Mouse (Mus musculus): ENCODE measurements at regions not wholly inside any gene's neighbourhood (a gene's known extent, or its start where the extent isn't known, plus 50 kb on each side); places are given as distances from the start of the nearest gene placed in this dataset.
"Not testable (repeated sequence)": the region's sequence is repeated elsewhere in the genome, so short reads cannot be mapped to it uniquely, and the experiment has no call there.

- no peak for ATAC-seq (replicated peaks; ENCODE audit: low FRiP score, poor library complexity, severe bottlenecking)
Measured at GRCm38 (mm10) chr1:184172986-184173385, 138.9 kb upstream of the 1700056E22Rik start.

GRCm38 (mm10) chr1:184171601-184172000, 137.5 kb upstream of the 1700056E22Rik start:
- ATAC-seq (replicated peaks; ENCODE audit: low FRiP score, poor library complexity, severe bottlenecking) = no peak

- ATAC-seq (replicated peaks; ENCODE audit: low FRiP score, poor library complexity, severe bottlenecking) = no peak
Measured at GRCm38 (mm10) chr1:184170926-184171325, 136.8 kb upstream of the 1700056E22Rik start.

- ATAC-seq (replicated peaks; ENCODE audit: low FRiP score, poor library complexity, severe bottlenecking) = no peak
Measured at GRCm38 (mm10) chr1:184169967-184170366, 135.9 kb upstream of the 1700056E22Rik start.

GRCm38 (mm10) chr1:184169034-184169783, 135.1 kb upstream of the 1700056E22Rik start:
- no peak for ATAC-seq (replicated peaks; ENCODE audit: low FRiP score, poor library complexity, severe bottlenecking)

- ATAC-seq (replicated peaks; ENCODE audit: low FRiP score, poor library complexity, severe bottlenecking) = no peak
Measured at GRCm38 (mm10) chr1:184166951-184167350, 132.8 kb upstream of the 1700056E22Rik start.

GRCm38 (mm10) chr1:184162526-184162925, 128.4 kb upstream of the 1700056E22Rik start:
- ATAC-seq (replicated peaks; ENCODE audit: low FRiP score, poor library complexity, severe bottlenecking) = not testable (repeated sequence)

GRCm38 (mm10) chr1:184147713-184148112, 113.6 kb upstream of the 1700056E22Rik start:
- ATAC-seq (replicated peaks; ENCODE audit: low FRiP score, poor library complexity, severe bottlenecking) = no peak

GRCm38 (mm10) chr1:184142974-184143373, 108.9 kb upstream of the 1700056E22Rik start:
- ATAC-seq (replicated peaks; ENCODE audit: low FRiP score, poor library complexity, severe bottlenecking) = no peak

GRCm38 (mm10) chr1:184140486-184140885, 106.4 kb upstream of the 1700056E22Rik start:
- no peak for ATAC-seq (replicated peaks; ENCODE audit: low FRiP score, poor library complexity, severe bottlenecking)

GRCm38 (mm10) chr1:184140082-184140481, 106.0 kb upstream of the 1700056E22Rik start:
- ATAC-seq (replicated peaks; ENCODE audit: low FRiP score, poor library complexity, severe bottlenecking) = no peak

GRCm38 (mm10) chr1:184138661-184139060, 104.6 kb upstream of the 1700056E22Rik start:
- no peak for ATAC-seq (replicated peaks; ENCODE audit: low FRiP score, poor library complexity, severe bottlenecking)

GRCm38 (mm10) chr1:184130897-184131296, 96.8 kb upstream of the 1700056E22Rik start:
- no peak for ATAC-seq (replicated peaks; ENCODE audit: low FRiP score, poor library complexity, severe bottlenecking)

GRCm38 (mm10) chr1:184127321-184127720, 93.2 kb upstream of the 1700056E22Rik start:
- no peak for ATAC-seq (replicated peaks; ENCODE audit: low FRiP score, poor library complexity, severe bottlenecking)

- ATAC-seq (replicated peaks; ENCODE audit: low FRiP score, poor library complexity, severe bottlenecking) = no peak
Measured at GRCm38 (mm10) chr1:184126909-184127308, 92.8 kb upstream of the 1700056E22Rik start.
